Mouse (Mus musculus) stomach, postnatal 0 days (tissue): ENCODE data around the gene Prrx2.

ENCODE experiments used
- CTCF ChIP-seq: IDR thresholded peaks from 2 replicates; pipeline ENCODE4 v1.5.1; 2016; ENCODE audit warnings: antibody characterized with exemption, low read depth, mild to moderate bottlenecking, moderate library complexity
- EP300 ChIP-seq: optimal IDR thresholded peaks from 2 replicates; pipeline ENCODE3; 2016; ENCODE audit warnings: antibody characterized with exemption

GRCm38 (mm10) chr2:30850581-30850980 is 15.8 kb downstream of the Prrx2 start:
- TF ChIP-seq CTCF (no peak), EP300 (no peak)
